Mouse (Mus musculus): Measurements from ENCODE around the gene Scaf1.

The Scaf1 gene

DNA sequence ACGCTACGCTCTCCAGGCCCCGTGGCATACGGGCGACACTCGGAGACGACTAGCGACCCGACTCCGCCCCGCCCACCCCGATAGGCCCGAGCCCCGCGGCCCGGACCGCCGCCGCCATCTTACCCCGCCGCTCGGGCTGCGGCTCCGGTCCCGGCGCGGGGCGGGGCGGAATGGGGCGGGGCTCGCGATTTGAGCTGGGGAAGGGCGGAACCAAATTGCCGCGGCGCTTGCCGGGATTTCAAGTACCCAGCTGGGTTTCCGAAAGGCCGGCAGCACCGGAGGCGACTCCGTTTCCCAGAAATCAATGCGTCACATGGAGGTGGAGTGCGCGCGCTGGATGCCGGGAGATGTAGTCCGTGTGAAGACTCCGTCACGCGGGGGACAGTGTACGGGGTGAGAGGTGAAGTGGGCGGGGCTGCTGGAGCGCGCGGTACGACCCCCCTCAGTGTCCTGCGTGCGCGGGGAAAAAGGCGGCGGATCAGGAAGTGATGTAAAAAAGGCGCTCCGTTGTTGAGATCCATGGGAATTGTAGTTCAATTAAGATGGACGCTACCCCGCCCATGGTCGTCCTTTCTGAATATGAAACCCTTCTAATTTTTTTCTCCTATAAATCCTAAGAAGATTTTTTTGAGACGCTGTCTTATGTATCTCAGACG is at the start of gene Scaf1:
Gene Scaf1, minus strand, starts transcription at position 407 of the 656 bp plus-strand sequence.
- DNase-seq, result peak; percentile 100

DNA sequence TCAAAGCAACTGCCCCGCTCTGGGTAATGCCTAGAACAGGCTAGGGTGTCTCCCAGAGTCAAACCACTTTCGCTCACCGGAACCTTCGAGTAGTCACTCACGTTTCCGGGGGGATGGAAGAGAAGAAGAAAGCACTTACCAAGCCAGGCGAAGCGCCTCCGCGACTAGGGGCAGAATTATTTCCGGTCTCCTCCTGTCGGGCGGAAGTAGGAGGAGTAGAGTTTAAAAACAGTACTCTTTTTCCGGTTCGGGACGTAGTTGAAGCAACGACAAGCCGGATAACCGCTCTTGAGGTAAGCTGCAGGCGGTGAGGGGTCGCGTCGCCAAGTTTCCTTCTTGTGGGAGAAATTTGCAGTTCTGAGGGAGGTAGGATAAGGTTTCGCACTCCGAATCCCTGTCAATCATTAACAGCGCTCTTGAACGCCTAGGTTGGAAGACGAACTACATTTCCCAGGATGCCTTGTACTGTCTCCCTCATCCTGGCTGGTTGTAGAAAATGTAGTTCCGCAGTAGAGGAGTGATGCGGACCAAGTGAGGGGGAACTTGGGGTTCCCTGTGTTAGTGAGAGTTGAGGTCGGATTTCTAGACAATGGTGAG is 46.2 kb upstream of the Scaf1 start, which contains the start of the genes Nosip and Prrg2:
Gene Nosip, plus strand, starts transcription at position 191 of the 597 bp plus-strand sequence.
Gene Prrg2, minus strand, starts transcription at position 439 of the 597 bp plus-strand sequence.
- DNase-seq, result peak; percentile 97

DNA sequence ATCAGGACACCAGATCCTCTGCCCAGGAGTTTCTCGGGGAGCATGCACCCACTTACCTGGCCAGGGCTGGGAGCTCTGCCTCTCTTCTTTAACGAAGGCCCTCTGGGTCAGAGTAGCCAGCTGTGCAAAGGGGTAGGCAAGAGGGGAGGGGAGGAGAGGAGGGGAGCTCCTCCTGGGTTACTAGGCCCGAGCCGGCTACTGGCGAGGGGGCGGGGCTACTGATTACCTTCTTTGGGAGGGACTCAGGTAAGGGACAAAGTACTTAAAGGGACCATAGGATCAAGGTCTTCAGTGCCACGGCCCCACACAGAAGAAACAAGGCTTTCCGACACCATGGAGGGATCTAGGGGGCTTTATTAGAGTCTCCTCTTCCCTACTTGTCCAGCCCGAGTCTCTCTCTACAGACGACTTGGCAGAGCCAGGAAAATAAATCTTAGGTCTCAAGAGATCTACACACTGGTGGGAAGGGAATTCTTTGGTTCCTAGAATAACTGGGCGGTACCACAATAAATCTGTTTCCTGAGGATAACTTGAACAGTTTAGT is 45.4 kb upstream of the Scaf1 start:
- peak; percentile 74 for DNase-seq

DNA sequence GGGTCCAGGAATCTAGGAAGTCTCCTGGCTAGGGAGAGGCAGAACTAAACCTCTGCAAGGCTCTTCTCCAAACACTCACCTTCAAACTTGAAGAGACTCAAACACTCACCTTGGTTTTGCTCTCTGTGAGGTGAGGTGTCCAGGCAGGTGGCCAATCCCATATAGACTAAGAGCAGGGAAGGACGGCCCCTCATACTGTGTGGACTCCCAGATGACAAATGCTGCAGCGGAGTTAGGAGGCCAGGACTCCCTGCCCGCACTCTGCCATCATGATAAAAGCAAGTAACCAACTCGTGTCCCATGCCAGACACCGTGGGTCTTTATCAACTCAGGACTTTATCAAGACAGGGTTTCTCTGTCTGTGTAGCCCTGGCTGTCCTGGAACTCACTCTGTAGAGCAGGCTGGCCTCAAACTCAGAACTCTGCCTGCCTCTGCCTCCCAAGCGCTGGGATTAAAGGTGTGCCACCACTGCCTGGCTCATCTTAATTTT is 44.5 kb upstream of the Scaf1 start:
- DNase-seq, result no peak

DNA sequence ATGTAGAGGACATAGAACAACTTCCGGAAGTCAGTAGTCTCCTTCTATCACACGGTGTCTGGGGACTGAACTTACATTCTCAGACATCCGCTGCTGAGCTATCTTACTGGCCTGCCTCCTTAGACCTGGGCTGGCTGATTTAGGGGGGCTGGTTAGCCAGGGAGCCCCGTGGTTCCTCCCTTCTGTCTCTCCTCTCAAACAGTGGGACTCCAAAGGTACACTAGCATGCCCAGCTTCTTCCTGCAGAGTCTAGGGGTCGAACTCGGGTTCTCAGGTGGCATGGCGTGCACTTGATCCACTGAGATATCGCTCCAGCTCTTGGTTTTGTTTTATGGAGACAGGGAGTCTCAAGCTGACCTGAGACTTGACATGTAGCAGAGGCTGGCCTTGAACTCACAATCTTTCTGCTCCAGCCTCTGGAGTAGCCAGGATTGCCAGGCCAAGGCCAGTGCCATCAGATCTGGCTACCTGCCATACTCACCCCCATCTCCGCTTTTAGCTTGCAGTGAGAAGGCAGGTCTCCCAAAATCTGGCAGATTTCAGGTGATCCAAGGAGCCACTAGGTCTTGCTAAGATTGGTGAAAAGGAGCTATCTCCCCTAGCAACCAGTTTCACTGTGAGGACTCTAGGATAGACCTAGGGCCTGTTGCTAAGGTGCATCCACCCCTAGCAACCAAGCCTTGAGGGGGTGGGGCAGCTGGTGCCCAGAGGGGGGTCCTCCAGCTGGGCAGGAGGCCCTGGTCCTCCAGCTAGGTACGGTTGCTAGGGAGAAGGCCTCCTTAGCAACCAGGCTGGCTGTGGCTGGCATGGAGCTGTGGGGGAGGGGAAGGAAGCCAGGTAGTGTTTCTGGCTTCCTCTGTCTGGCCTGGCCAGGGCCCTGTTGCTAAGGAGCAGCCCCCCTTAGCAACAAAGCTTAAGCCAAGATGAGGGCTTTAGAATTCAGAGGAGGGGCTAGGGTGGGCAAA is 42.7 kb upstream of the Scaf1 start:
- DNase-seq, result no peak

DNA sequence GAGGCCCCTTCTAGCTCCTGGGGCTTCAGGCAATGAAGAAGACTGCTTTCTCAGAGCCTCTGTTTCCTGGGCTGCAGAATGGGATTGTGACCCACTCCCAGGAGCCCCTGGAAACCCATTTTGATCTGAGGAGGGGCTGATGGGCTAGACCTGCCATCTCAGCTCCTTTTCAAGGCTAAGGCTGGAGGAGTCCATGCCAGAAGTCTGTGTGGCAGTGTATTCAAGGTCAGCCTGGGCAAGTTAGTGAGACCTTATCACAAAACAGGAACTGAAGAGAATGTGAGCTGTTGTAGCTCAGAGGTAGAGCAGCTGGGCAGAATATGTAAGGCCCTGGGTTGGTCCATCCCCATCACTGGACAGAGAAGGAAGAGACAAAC is 40.8 kb upstream of the Scaf1 start:
- DNase-seq, result no peak

DNA sequence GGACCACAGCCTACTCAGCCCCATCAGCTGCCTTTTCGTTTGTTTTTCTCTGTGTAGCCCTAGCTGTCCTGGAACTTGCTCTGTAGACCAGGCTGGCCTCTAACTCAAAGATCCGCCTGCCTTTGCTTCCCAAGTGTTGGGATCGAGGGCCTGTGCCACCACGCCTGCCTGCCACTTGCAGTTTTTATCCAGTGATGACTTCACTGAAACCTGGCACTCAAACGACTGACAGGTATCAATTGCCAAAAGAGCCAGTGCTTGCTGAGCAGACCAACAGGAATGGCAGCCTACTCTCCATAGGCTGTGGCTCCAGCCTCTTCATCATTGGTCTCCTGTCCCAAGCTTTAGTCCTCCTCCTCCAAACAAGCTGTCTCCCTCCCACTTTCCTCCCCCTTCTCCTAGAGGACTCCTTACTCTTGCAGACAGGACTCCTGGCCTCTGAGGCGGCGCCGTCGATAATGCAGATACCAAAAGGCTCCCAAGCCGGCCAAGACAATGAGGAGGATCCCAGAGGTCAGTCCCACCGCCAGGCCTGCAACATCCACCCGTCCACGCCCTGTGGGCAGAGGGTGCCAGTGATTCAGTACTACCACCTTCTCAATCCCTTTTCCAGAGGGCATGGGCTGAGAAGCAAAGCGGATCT is 40.3 kb upstream of the Scaf1 start:
- no peak for DNase-seq

DNA sequence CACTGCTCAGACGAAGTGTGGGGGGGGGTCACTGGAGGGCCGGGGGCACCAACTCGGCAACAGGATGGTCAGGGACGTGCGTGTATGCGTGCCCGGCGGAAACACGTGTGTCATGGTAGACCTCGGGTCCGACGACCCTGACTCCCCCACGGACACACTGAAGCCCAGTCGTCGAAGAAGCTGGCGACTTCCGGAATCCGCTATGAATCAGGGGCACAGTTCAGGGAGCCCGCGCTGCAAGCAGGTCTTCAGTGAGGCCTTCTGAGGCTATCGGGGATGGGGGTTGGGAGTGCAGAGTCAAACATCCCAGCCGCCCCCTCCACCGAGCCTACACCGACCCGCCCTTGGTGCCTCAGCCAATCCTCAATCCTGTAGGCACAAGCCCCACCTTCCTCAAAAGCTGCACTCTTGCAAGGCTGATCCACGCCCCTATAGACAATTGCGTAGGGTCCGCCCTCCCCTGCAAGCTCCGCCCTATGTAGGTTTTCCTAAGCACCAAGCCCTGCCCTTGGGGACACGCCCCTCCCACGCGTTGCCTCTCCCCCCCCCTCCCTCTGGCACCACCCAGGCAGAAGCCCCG is 37.9 kb upstream of the Scaf1 start:
- DNase-seq, result peak; percentile 99

DNA sequence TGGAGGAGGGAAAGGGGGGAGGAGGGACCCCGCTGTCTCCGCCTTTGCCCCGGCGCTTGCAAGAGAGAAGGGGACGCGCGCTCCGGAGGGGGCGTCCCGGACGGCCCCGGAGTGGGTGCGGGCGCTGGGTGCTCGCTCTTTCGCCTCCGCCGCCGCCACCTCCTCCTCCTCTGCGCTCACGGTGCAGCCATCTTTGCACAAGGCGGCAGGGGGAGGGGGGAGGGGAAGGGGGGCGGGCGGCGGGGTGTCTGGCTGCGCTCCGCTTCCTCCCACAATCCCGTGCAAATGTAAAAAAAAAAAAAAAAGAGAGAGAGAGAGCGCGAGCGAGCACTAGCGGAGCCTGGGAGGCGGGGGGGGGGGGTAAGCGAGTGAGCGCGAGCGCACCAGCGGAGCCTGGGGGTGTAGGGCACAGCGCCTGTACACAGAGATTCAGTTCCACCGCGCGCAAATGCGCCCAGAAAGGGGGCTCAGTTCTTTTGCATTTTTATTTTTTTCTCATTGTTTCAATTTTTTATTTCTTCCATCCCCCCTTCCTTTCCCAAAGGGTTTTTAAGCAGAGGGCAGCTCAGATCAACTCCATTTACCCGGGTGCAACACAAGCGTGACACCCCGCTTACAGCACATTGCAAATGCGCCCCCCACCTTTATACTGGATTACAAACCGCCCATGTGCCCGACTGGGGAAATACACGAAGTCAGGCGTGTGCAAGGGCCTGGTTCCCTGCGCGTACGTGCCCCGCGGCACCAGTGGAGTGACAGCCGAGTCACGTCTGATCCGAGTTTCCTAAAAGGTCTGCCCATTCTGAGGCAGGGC is 37.2 kb upstream of the Scaf1 start:
- DNase-seq, result peak; percentile 68

DNA sequence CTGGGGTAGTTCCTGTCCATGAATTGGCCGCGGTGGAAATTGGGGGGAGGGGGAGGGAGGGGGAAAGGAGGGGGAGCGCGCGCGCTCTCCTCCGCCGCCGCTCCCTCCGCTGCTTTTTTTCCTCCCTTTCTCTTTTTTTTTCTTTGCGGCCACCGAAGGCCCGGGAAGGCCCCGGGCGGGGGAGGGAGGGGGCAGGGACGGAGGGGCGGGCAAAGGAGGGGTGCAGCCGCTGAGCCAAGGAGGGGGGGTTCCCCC is 36.6 kb upstream of the Scaf1 start, which contains the start of gene Prr12:
Gene Prr12, minus strand, starts transcription at position 20 of the 255 bp plus-strand sequence.
- no peak for DNase-seq

DNA sequence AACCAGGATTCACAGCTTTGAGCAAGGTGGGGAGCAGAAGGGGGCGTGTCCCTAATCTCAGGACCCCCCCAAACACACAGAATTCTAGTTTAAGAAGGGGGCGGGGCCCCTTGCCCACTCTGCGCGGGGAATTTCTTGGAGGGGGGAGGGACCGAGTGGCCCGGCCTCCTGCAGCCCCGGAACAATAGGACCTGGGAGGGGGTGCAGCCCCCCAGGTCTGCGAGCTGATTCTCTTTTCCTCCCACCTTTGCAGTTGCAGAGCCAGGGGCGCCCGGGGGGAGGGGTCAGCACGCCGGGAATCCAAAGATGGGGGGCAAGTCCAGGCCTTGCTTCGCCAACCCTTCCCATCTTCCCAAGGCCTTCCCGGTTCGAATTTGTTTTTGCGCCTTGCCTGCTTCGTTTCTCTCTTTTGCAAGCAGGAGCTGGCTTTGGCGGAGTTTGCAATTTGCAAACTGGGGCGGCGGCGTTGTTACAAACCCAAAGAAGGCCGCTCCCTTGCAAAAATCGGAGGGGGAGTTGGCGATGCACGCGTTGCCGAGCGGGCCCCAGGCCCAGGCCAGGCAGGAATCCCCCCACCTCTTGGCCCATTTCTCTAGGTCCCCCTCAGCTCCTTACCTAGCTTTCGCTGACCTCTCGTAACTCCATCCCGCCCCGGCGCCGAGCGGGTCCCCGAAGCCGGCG is 36.2 kb upstream of the Scaf1 start:
- DNase-seq, result peak; percentile 33

DNA sequence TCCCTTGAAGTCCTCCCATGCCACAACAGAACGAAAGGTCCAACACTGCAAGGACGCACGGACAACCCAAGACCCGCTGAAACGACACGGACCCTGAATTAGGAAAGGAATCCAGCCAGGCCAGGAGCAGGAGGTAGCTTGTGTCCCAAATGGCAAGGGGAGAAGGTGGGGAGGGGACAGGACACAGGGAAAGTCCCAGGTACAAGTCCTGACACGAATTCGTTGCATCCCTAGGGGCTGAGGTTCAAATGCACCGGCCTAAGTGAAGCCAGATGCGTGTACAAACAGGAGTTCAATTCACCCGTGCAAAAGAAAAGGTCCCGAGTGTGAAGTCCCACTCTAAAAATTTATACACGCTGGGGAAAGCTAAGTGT is 35.4 kb upstream of the Scaf1 start:
- no peak for DNase-seq

DNA sequence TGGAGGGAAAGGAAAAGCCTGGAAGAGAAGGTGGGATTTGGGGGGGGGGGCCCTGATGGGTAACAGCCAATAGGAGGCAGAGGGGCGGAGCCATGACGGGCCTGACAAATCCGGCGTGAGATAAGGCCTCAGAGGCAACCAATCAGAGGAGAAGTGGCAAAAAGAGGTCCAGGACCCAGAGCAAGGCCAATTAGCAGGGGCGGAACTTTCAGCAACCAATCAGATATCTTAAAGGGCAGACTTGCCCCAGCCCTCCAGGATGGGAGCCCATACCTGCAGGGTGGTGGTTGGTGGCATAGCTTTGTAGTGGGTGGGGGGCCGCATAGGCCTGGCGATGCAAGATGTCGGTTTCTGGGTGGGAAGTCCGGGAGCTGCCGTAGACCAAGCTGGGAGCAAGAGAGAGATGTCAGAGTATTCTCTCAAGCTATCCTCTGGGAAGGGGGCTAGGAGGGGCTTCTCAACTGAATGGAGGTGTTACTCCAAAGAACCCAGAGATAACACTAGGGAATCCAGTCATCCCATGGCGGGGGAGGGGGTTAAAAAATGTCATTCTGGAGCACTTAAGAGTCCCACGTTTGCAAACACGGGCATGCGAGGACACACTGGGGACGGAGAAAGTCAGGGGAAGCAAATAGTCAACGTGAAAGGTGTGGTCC is 34.9 kb upstream of the Scaf1 start:
- DNase-seq, result peak; percentile 79

- DNase-seq, result no peak
Measured at GRCm38 (mm10) chr7:45048923-45049657, 32.9 kb upstream of the Scaf1 start.

GRCm38 (mm10) chr7:45048001-45048890 is 32.1 kb upstream of the Scaf1 start:
- DNase-seq, result no peak

DNA sequence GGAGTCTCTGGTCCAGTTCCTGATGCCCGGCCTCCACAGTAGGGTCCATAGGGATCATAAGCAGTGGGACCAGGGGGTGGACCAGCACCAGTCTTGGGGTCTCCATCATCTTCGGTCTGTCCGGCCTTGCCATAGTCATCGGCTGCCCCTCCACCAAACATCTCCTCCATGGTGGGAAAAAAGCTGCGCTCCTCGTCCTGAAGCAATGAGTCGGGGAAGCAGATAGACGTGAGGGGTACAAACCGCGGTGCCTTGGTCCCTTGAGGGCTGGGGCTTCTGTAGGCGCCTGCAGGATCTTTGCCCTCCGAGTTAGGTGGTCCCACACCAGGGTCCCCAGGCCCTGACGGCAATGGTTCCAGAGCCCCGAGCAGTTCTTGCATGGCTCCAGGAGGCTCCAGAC is 31.3 kb upstream of the Scaf1 start:
- no peak for DNase-seq

GRCm38 (mm10) chr7:45046853-45047350 is 30.7 kb upstream of the Scaf1 start:
- no peak for DNase-seq

DNA sequence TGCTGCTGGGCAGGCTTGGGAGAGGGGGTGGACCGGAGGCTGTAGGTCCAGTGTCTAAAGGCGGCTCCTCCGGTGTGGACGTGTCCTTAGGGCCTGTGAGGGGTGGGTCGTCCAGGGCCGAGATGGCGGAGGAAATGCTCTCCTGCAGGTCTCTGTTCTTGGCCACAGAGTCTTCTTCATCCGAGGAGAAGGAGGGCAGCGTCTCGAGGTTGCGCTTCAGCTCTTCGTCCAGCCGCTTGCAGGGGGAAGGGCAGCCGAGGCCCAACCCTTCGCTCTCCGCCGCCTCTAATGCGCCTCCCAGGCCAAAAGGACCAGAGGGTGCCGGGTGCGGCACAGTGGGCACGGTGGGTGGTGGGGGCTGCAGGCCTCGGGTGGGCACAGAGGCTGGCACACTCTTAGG is 29.6 kb upstream of the Scaf1 start:
- no peak for DNase-seq

All from lung, postnatal 36 days (tissue).